Mouse (Mus musculus) testis, adult 2 months (tissue): ENCODE results near the gene Rfc1.

Source experiments
- CTCF ChIP-seq: fragments of 200-500 bp; IDR thresholded peaks from 2 replicates; pipeline ENCODE4 v1.5.1; 2012; ENCODE audit warnings: low read depth, mild to moderate bottlenecking, inconsistent platforms, low read length, moderate library complexity; ENCODE audit not compliant: control insufficient read depth, insufficient read depth, insufficient replicate concordance
- POLR2A ChIP-seq: fragments of 200-500 bp; IDR thresholded peaks from 2 replicates; pipeline ENCODE4 v1.6.1; 2012; ENCODE audit warnings: low read depth, mild to moderate bottlenecking, inconsistent platforms, low read length, moderate library complexity; ENCODE audit not compliant: control insufficient read depth

- TF ChIP-seq POLR2A (no peak), CTCF (no peak)
Observed at GRCm38 (mm10) chr5:65305516-65305915, 30.0 kb downstream of the Rfc1 start.
